Mouse (Mus musculus) G1E (cell line): ENCODE data around the gene Chkb. TPM values are rescaled to one million over a fixed set of nuclear protein-coding genes. Genes with fewer than 3 reads are reported as not detected.

ENCODE experiments used
- ATAC-seq: 2 replicates; pipeline ENCODE4 v1.8.0; 2016; ENCODE audit warnings: mild to moderate bottlenecking; ENCODE audit not compliant: insufficient number of reproducible peaks, poor library complexity, low FRiP score, severe bottlenecking; ENCODE audit errors: extremely low read depth
- DNase-seq: peaks from one replicate; pipeline ENCODE4 v3.0.0; 2012; ENCODE audit warnings: low spot score
- H3K27me3 ChIP-seq: 2 replicates; pipeline ENCODE4 v1.6.1; 2012; ENCODE audit warnings: mild to moderate bottlenecking, low read length, inconsistent platforms; ENCODE audit not compliant: insufficient read depth
- H3K36me3 ChIP-seq: replicated peaks from 2 replicates; pipeline ENCODE3; 2012; ENCODE audit warnings: mild to moderate bottlenecking, inconsistent platforms
- H3K4me1 ChIP-seq: 2 replicates; pipeline ENCODE4 v1.6.1; 2012; ENCODE audit warnings: low read depth, low read length, inconsistent platforms, mixed read lengths; ENCODE audit not compliant: insufficient read depth
- H3K4me3 ChIP-seq: 2 replicates; pipeline ENCODE4 v1.5.1; 2012; ENCODE audit warnings: low read depth, mild to moderate bottlenecking, inconsistent platforms, low read length, moderate library complexity, mixed read lengths
- H3K9me3 ChIP-seq: replicated peaks from 2 replicates; pipeline ENCODE4 v1.6.1; 2012; ENCODE audit warnings: inconsistent platforms
- CTCF ChIP-seq: IDR thresholded peaks from 2 replicates; pipeline ENCODE4 v1.5.1; 2012; ENCODE audit warnings: low read depth, low read length, inconsistent platforms, mixed read lengths
- GATA1 ChIP-seq: IDR thresholded peaks from 2 replicates; pipeline ENCODE4 v1.6.1; 2012; ENCODE audit warnings: borderline replicate concordance, low read length, inconsistent platforms, mixed read lengths
- GATA2 ChIP-seq: IDR thresholded peaks from 2 replicates; pipeline ENCODE4 v1.6.1; 2012; ENCODE audit warnings: low read depth, low read length, inconsistent platforms, borderline replicate concordance
- POLR2AphosphoS5 ChIP-seq: IDR thresholded peaks from 2 replicates; pipeline ENCODE4 v1.6.1; 2012; ENCODE audit warnings: low read depth, low read length, inconsistent platforms; ENCODE audit not compliant: insufficient replicate concordance
- TAL1 ChIP-seq: conservative IDR thresholded peaks from 2 replicates; pipeline ENCODE4 v1.6.1; 2012; ENCODE audit warnings: low read depth, low read length, inconsistent platforms, mixed read lengths
- polyA plus RNA-seq: library from polyadenylated mRNA; stranded (reverse); fragments of >175 nt; gene quantifications from 2 replicates; pipeline ENCODE4 v1.2.3, GENCODE M21; 2012
- total RNA-seq, 2 experiments: library from RNA; stranded (forward) in 1 of 2; stranded (reverse) in 1 of 2; fragments of 200-1000 nt in 1 of 2; fragments of >200 nt in 1 of 2; fragmentation: Nextera tagmentation in 1 of 2; gene quantifications; 2 replicates each; pipeline ENCODE4 v1.2.3; 2014 to 2017

The Chkb gene
- total and polyA plus RNA-seq, 3 experiments = 32.8 to 85.4 (median 42.5) TPM

DNA sequence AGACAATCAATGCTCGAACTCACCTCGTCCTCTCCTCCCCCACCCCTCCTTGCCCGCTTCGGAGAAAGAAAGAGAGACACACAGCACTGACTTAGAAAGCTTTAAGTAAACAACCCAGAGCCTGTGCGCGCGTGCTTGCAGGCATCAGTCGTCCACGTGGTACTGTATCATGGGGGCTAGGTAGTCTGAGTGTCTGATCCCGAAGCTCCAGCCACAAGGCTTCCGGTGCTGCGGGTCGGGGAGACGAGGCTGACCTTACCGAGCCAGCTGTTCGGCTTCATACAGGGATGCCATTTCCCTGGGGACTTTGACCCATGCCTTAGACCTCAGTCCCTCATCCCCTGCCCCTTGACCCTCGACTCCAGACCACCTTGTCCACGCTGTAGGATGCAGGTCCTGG lies 52.3 kb downstream of the Chkb start:
- H3K9me3 ChIP-seq = peaks cover 20% of the 10 kb centered on the region
- peaks cover 8% of the 10 kb centered on the region; the same call in 1 of the 2 replicates for H3K27me3 ChIP-seq
- peaks cover 25% of the 10 kb centered on the region for H3K4me1 ChIP-seq
- H3K36me3 ChIP-seq = peaks cover 19% of the 10 kb centered on the region
- no peak overlapping the region for H3K4me3 ChIP-seq
- ATAC-seq = no peak
- DNase-seq = no peak
- TF ChIP-seq TAL1 = no peak
- no peak for TF ChIP-seq POLR2AphosphoS5
- no peak for TF ChIP-seq GATA1
- no peak for TF ChIP-seq CTCF
- no peak for TF ChIP-seq GATA2

DNA sequence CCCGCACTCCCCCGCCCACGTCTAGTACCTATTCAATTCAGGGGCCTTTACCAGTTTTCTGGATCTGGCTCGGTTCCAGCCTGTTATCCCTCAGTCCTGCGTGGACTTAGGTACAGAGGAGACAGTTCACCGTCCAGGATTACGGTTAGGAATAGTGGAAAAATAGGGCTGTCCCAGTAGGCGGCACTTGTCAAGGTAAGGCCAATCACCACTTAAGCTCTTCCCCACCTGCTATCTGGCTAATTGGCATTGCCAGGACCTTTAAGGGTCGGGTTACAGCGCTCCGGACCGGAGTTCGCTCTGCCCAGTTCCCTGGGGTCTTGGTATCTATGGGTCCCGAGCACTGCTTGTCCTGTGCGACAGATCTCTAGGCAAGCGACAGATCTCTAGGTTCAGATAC lies 52.8 kb downstream of the Chkb start, which contains the start of gene Tymp:
Tymp (minus strand) TSS at position 83 of the 400 bp plus-strand sequence.
- Histone ChIP-seq H3K4me3 (no peak within 1 kb of the TSS), H3K36me3 (peaks cover 23% of the 10 kb centered on the region), H3K4me1 (peaks cover 29% of the 10 kb centered on the region), H3K27me3 (peaks cover 8% of the 10 kb centered on the region; the same call in 1 of the 2 replicates), H3K9me3 (peaks cover 20% of the 10 kb centered on the region)
- DNase-seq = no peak
- no peak for TF ChIP-seq CTCF
- TF ChIP-seq POLR2AphosphoS5 = no peak
- no peak for TF ChIP-seq GATA1
- no peak for TF ChIP-seq GATA2
- TF ChIP-seq TAL1 = no peak
- ATAC-seq = no peak

Other genes with a start within 250 kb of the Chkb start
Only the 20 nearest of the 21 such genes appear.
- gene Dennd6b, start 233.4 kb downstream of the Chkb start, total RNA-seq (2014; fragmentation: Nextera tagmentation) = 3.5 and 4.0 TPM in 2 replicates
- gene Dennd6b, start 233.4 kb downstream of the Chkb start, total RNA-seq (2017) = 1.8 and 2.3 TPM in 2 replicates
- gene Dennd6b, start 233.4 kb downstream of the Chkb start, polyA plus RNA-seq = 7.3 and 7.6 TPM in 2 replicates
- gene Ppp6r2, start 218.4 kb downstream of the Chkb start, total RNA-seq (2014; fragmentation: Nextera tagmentation) = 47.6 and 65.5 TPM in 2 replicates
- 34.9 and 104 TPM in 2 replicates for gene Ppp6r2, start 218.4 kb downstream of the Chkb start, total RNA-seq (2017)
- gene Ppp6r2, start 218.4 kb downstream of the Chkb start, polyA plus RNA-seq = 105 and 107 TPM in 2 replicates
- 100 and 128 TPM in 2 replicates for gene Sbf1, start 114.6 kb downstream of the Chkb start, total RNA-seq (2014; fragmentation: Nextera tagmentation)
- gene Sbf1, start 114.6 kb downstream of the Chkb start, total RNA-seq (2017) = 40.5 and 42.5 TPM in 2 replicates
- 104 and 145 TPM in 2 replicates for gene Sbf1, start 114.6 kb downstream of the Chkb start, polyA plus RNA-seq
- gene Adm2, start 107.2 kb downstream of the Chkb start, total RNA-seq (2014; fragmentation: Nextera tagmentation) = not detected in 2 replicates
- not detected in 2 replicates for gene Adm2, start 107.2 kb downstream of the Chkb start, total RNA-seq (2017)
- 0.11 and 0.12 TPM in 2 replicates for gene Adm2, start 107.2 kb downstream of the Chkb start, polyA plus RNA-seq
- gene Miox, start 95.5 kb downstream of the Chkb start, total RNA-seq (2014; fragmentation: Nextera tagmentation) = not detected in 2 replicates
- gene Miox, start 95.5 kb downstream of the Chkb start, total RNA-seq (2017) = 0.11 and 0.12 TPM in 2 replicates
- not detected in 2 replicates for gene Miox, start 95.5 kb downstream of the Chkb start, polyA plus RNA-seq
- gene Lmf2, start 74.2 kb downstream of the Chkb start, total RNA-seq (2014; fragmentation: Nextera tagmentation) = 42.7 and 76.3 TPM in 2 replicates
- 13.7 and 15.3 TPM in 2 replicates for gene Lmf2, start 74.2 kb downstream of the Chkb start, total RNA-seq (2017)
- gene Lmf2, start 74.2 kb downstream of the Chkb start, polyA plus RNA-seq = 116 and 125 TPM in 2 replicates
- gene Ncaph2, start 74.2 kb downstream of the Chkb start, total RNA-seq (2014; fragmentation: Nextera tagmentation) = 147 and 164 TPM in 2 replicates
- gene Ncaph2, start 74.2 kb downstream of the Chkb start, total RNA-seq (2017) = 130 and 148 TPM in 2 replicates
- gene Ncaph2, start 74.2 kb downstream of the Chkb start, polyA plus RNA-seq = 68.4 and 78.1 TPM in 2 replicates
- 9.5 and 15.0 TPM in 2 replicates for gene Sco2, start 56.1 kb downstream of the Chkb start, total RNA-seq (2014; fragmentation: Nextera tagmentation)
- gene Sco2, start 56.1 kb downstream of the Chkb start, total RNA-seq (2017) = 26.2 and 27.8 TPM in 2 replicates
- gene Sco2, start 56.1 kb downstream of the Chkb start, polyA plus RNA-seq = 62.3 and 64.6 TPM in 2 replicates
- not detected in 2 replicates for gene Tymp, start 52.9 kb downstream of the Chkb start, total RNA-seq (2014; fragmentation: Nextera tagmentation)
- 0.27 and 0.35 TPM in 2 replicates for gene Tymp, start 52.9 kb downstream of the Chkb start, total RNA-seq (2017)
- 0.61 and 0.69 TPM in 2 replicates for gene Tymp, start 52.9 kb downstream of the Chkb start, polyA plus RNA-seq
- not detected in 2 replicates for gene Odf3b, start 50.6 kb downstream of the Chkb start, total RNA-seq (2014; fragmentation: Nextera tagmentation)
- gene Odf3b, start 50.6 kb downstream of the Chkb start, total RNA-seq (2017) = not detected in 2 replicates
- gene Odf3b, start 50.6 kb downstream of the Chkb start, polyA plus RNA-seq = not detected in 2 replicates
- not detected in 2 replicates for gene Klhdc7b, start 45.0 kb downstream of the Chkb start, total RNA-seq (2014; fragmentation: Nextera tagmentation)
- gene Klhdc7b, start 45.0 kb downstream of the Chkb start, total RNA-seq (2017) = 0.05 TPM in 1 of 2 replicates, not detected in the other
- not detected in 2 replicates for gene Klhdc7b, start 45.0 kb downstream of the Chkb start, polyA plus RNA-seq
- gene Syce3, start 19.4 kb downstream of the Chkb start, total RNA-seq (2014; fragmentation: Nextera tagmentation) = not detected in 2 replicates
- gene Syce3, start 19.4 kb downstream of the Chkb start, total RNA-seq (2017) = not detected in 2 replicates
- gene Syce3, start 19.4 kb downstream of the Chkb start, polyA plus RNA-seq = not detected in 2 replicates
- 3.7 and 7.7 TPM in 2 replicates for gene Cpt1b, start 4.0 kb downstream of the Chkb start, total RNA-seq (2014; fragmentation: Nextera tagmentation)
- 2.1 and 2.6 TPM in 2 replicates for gene Cpt1b, start 4.0 kb downstream of the Chkb start, total RNA-seq (2017)
- 0.77 and 0.88 TPM in 2 replicates for gene Cpt1b, start 4.0 kb downstream of the Chkb start, polyA plus RNA-seq
- gene C730034F03Rik, start 319 bp downstream of the Chkb start, total RNA-seq (2014; fragmentation: Nextera tagmentation) = 4.9 and 7.4 TPM in 2 replicates
- gene C730034F03Rik, start 319 bp downstream of the Chkb start, total RNA-seq (2017) = 2.6 and 4.9 TPM in 2 replicates
- 0.24 and 0.25 TPM in 2 replicates for gene C730034F03Rik, start 319 bp downstream of the Chkb start, polyA plus RNA-seq
- gene Gm44502, start 212 bp downstream of the Chkb start, total RNA-seq (2014; fragmentation: Nextera tagmentation) = not detected in 2 replicates
- gene Gm44502, start 212 bp downstream of the Chkb start, total RNA-seq (2017) = 0.12 and 0.71 TPM in 2 replicates
- gene Gm44502, start 212 bp downstream of the Chkb start, polyA plus RNA-seq = 0.93 and 1.3 TPM in 2 replicates
- gene Mapk8ip2, start 24.0 kb upstream of the Chkb start, total RNA-seq (2014; fragmentation: Nextera tagmentation) = not detected in 2 replicates
- 0.05 TPM in 1 of 2 replicates, not detected in the other for gene Mapk8ip2, start 24.0 kb upstream of the Chkb start, total RNA-seq (2017)
- 0.01 TPM in 1 of 2 replicates, not detected in the other for gene Mapk8ip2, start 24.0 kb upstream of the Chkb start, polyA plus RNA-seq
- gene Arsa, start 47.5 kb upstream of the Chkb start, total RNA-seq (2014; fragmentation: Nextera tagmentation) = 12.2 and 12.8 TPM in 2 replicates
- 21.1 and 25.4 TPM in 2 replicates for gene Arsa, start 47.5 kb upstream of the Chkb start, total RNA-seq (2017)
- 37.5 and 39.2 TPM in 2 replicates for gene Arsa, start 47.5 kb upstream of the Chkb start, polyA plus RNA-seq
- gene Shank3, start 69.7 kb upstream of the Chkb start, total RNA-seq (2014; fragmentation: Nextera tagmentation) = not detected in 2 replicates
- gene Shank3, start 69.7 kb upstream of the Chkb start, total RNA-seq (2017) = 0.46 and 0.55 TPM in 2 replicates
- 0.34 and 0.40 TPM in 2 replicates for gene Shank3, start 69.7 kb upstream of the Chkb start, polyA plus RNA-seq
- gene Acr, start 138.4 kb upstream of the Chkb start, total RNA-seq (2014; fragmentation: Nextera tagmentation) = not detected in 2 replicates
- gene Acr, start 138.4 kb upstream of the Chkb start, total RNA-seq (2017) = not detected in 2 replicates
- gene Acr, start 138.4 kb upstream of the Chkb start, polyA plus RNA-seq = not detected in 2 replicates
- gene Rabl2, start 162.0 kb upstream of the Chkb start, total RNA-seq (2014; fragmentation: Nextera tagmentation) = 11.8 and 12.7 TPM in 2 replicates
- gene Rabl2, start 162.0 kb upstream of the Chkb start, total RNA-seq (2017) = 5.3 and 5.5 TPM in 2 replicates
- 8.1 and 9.7 TPM in 2 replicates for gene Rabl2, start 162.0 kb upstream of the Chkb start, polyA plus RNA-seq